Mouse (Mus musculus): ENCODE measurements around the gene Ndufs7. TPM values are rescaled to one million over a fixed set of nuclear protein-coding genes. Genes with fewer than 3 reads are reported as not detected.

Gene Ndufs7
- total RNA-seq, 2 experiments from 2014 or later: 109 to 124 TPM

DNA sequence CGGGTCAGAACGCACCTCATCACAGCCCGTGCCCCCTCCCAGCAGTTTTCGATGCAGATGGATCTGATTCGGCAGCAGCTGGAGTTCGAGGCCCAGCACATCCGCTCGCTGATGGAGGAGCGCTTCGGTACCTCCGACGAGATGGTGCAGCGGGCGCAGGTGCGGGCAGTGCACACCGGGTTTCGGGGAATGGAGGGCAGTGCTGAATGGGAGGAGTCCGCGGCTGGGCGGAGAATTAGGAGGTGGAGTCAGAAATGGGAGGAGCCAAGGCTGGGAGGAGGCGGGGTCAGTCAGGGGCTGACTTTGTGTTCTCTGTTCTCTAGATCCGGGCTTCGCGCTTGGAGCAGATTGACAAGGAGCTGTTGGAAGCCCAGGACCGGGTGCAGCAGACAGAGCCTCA lies 55.9 kb downstream of the Ndufs7 start:
- ATAC-seq (replicated peaks; ENCODE audit: poor library complexity, severe bottlenecking): peak; percentile 83

Other genes starting within 250 kb of the Ndufs7 start
- gene Arhgap45, start 232.5 kb upstream of the Ndufs7 start, total RNA-seq (2014; fragmentation: Nextera tagmentation): 109 and 133 TPM in 2 replicates
- 110 and 120 TPM in 2 replicates for gene Arhgap45, start 232.5 kb upstream of the Ndufs7 start, total RNA-seq (2017)
- gene Polr2e, start 209.3 kb upstream of the Ndufs7 start, total RNA-seq (2014; fragmentation: Nextera tagmentation): 96.6 and 105 TPM in 2 replicates
- 79.7 and 86.7 TPM in 2 replicates for gene Polr2e, start 209.3 kb upstream of the Ndufs7 start, total RNA-seq (2017)
- gene Gpx4, start 202.0 kb upstream of the Ndufs7 start, total RNA-seq (2014; fragmentation: Nextera tagmentation): 278 and 280 TPM in 2 replicates
- gene Gpx4, start 202.0 kb upstream of the Ndufs7 start, total RNA-seq (2017): 397 and 420 TPM in 2 replicates
- 42.4 and 43.6 TPM in 2 replicates for gene Sbno2, start 143.6 kb upstream of the Ndufs7 start, total RNA-seq (2014; fragmentation: Nextera tagmentation)
- gene Sbno2, start 143.6 kb upstream of the Ndufs7 start, total RNA-seq (2017): 18.0 and 24.5 TPM in 2 replicates
- 94.5 and 150 TPM in 2 replicates for gene Stk11, start 133.3 kb upstream of the Ndufs7 start, total RNA-seq (2014; fragmentation: Nextera tagmentation)
- gene Stk11, start 133.3 kb upstream of the Ndufs7 start, total RNA-seq (2017): 121 and 132 TPM in 2 replicates
- 193 and 253 TPM in 2 replicates for gene Atp5d, start 110.5 kb upstream of the Ndufs7 start, total RNA-seq (2014; fragmentation: Nextera tagmentation)
- gene Atp5d, start 110.5 kb upstream of the Ndufs7 start, total RNA-seq (2017): 47.4 and 49.6 TPM in 2 replicates
- 0.73 and 5.3 TPM in 2 replicates for gene Cbarp, start 108.3 kb upstream of the Ndufs7 start, total RNA-seq (2014; fragmentation: Nextera tagmentation)
- gene Cbarp, start 108.3 kb upstream of the Ndufs7 start, total RNA-seq (2017): 0.36 TPM in 1 of 2 replicates, not detected in the other
- 26.7 and 36.8 TPM in 2 replicates for gene Midn, start 100.8 kb upstream of the Ndufs7 start, total RNA-seq (2014; fragmentation: Nextera tagmentation)
- 10.0 and 17.4 TPM in 2 replicates for gene Midn, start 100.8 kb upstream of the Ndufs7 start, total RNA-seq (2017)
- gene Cirbp, start 83.1 kb upstream of the Ndufs7 start, total RNA-seq (2014; fragmentation: Nextera tagmentation): 25.3 and 70.7 TPM in 2 replicates
- 36.8 and 40.7 TPM in 2 replicates for gene Cirbp, start 83.1 kb upstream of the Ndufs7 start, total RNA-seq (2017)
- 17.2 and 43.4 TPM in 2 replicates for gene 1600002K03Rik, start 76.2 kb upstream of the Ndufs7 start, total RNA-seq (2014; fragmentation: Nextera tagmentation)
- gene 1600002K03Rik, start 76.2 kb upstream of the Ndufs7 start, total RNA-seq (2017): 11.2 and 11.5 TPM in 2 replicates
- gene Efna2, start 69.6 kb upstream of the Ndufs7 start, total RNA-seq (2014; fragmentation: Nextera tagmentation): not detected in 2 replicates
- gene Efna2, start 69.6 kb upstream of the Ndufs7 start, total RNA-seq (2017): 0.05 TPM in 1 of 2 replicates, not detected in the other
- gene Mum1, start 22.7 kb upstream of the Ndufs7 start, total RNA-seq (2014; fragmentation: Nextera tagmentation): 52.6 and 53.1 TPM in 2 replicates
- gene Mum1, start 22.7 kb upstream of the Ndufs7 start, total RNA-seq (2017): 30.6 and 31.0 TPM in 2 replicates
- 4.8 and 6.9 TPM in 2 replicates for gene Gamt, start 11.9 kb downstream of the Ndufs7 start, total RNA-seq (2014; fragmentation: Nextera tagmentation)
- 3.1 and 5.7 TPM in 2 replicates for gene Gamt, start 11.9 kb downstream of the Ndufs7 start, total RNA-seq (2017)
- gene Dazap1, start 12.4 kb downstream of the Ndufs7 start, total RNA-seq (2014; fragmentation: Nextera tagmentation): 128 and 145 TPM in 2 replicates
- 154 and 157 TPM in 2 replicates for gene Dazap1, start 12.4 kb downstream of the Ndufs7 start, total RNA-seq (2017)
- 3,725 and 3,829 TPM in 2 replicates for gene Rps15, start 43.3 kb downstream of the Ndufs7 start, total RNA-seq (2014; fragmentation: Nextera tagmentation)
- 2,646 and 2,810 TPM in 2 replicates for gene Rps15, start 43.3 kb downstream of the Ndufs7 start, total RNA-seq (2017)
- gene Apc2, start 46.9 kb downstream of the Ndufs7 start, total RNA-seq (2014; fragmentation: Nextera tagmentation): not detected in 2 replicates
- not detected in 2 replicates for gene Apc2, start 46.9 kb downstream of the Ndufs7 start, total RNA-seq (2017)
- 35.2 and 45.0 TPM in 2 replicates for gene 2310011J03Rik, start 71.4 kb downstream of the Ndufs7 start, total RNA-seq (2014; fragmentation: Nextera tagmentation)
- 16.4 and 17.4 TPM in 2 replicates for gene 2310011J03Rik, start 71.4 kb downstream of the Ndufs7 start, total RNA-seq (2017)
- 6.7 and 7.2 TPM in 2 replicates for gene Pcsk4, start 80.4 kb downstream of the Ndufs7 start, total RNA-seq (2014; fragmentation: Nextera tagmentation)
- 0.98 and 1.6 TPM in 2 replicates for gene Pcsk4, start 80.4 kb downstream of the Ndufs7 start, total RNA-seq (2017)
- 0.11 and 0.60 TPM in 2 replicates for gene Reep6, start 80.8 kb downstream of the Ndufs7 start, total RNA-seq (2014; fragmentation: Nextera tagmentation)
- 0.22 and 2.7 TPM in 2 replicates for gene Reep6, start 80.8 kb downstream of the Ndufs7 start, total RNA-seq (2017)
- not detected in 2 replicates for gene Adamtsl5, start 99.3 kb downstream of the Ndufs7 start, total RNA-seq (2014; fragmentation: Nextera tagmentation)
- not detected in 2 replicates for gene Adamtsl5, start 99.3 kb downstream of the Ndufs7 start, total RNA-seq (2017)
- gene Plk5, start 107.3 kb downstream of the Ndufs7 start, total RNA-seq (2014; fragmentation: Nextera tagmentation): not detected in 2 replicates
- not detected in 2 replicates for gene Plk5, start 107.3 kb downstream of the Ndufs7 start, total RNA-seq (2017)
- gene Mex3d, start 138.5 kb downstream of the Ndufs7 start, total RNA-seq (2014; fragmentation: Nextera tagmentation): 0.67 and 3.6 TPM in 2 replicates
- gene Mex3d, start 138.5 kb downstream of the Ndufs7 start, total RNA-seq (2017): 2.1 and 2.2 TPM in 2 replicates
- gene Mbd3, start 150.4 kb downstream of the Ndufs7 start, total RNA-seq (2014; fragmentation: Nextera tagmentation): 85.0 and 105 TPM in 2 replicates
- gene Mbd3, start 150.4 kb downstream of the Ndufs7 start, total RNA-seq (2017): 94.1 and 106 TPM in 2 replicates
- 382 and 438 TPM in 2 replicates for gene Uqcr11, start 157.7 kb downstream of the Ndufs7 start, total RNA-seq (2014; fragmentation: Nextera tagmentation)
- gene Uqcr11, start 157.7 kb downstream of the Ndufs7 start, total RNA-seq (2017): 172 and 277 TPM in 2 replicates
- 33.8 and 55.2 TPM in 2 replicates for gene Tcf3, start 184.5 kb downstream of the Ndufs7 start, total RNA-seq (2014; fragmentation: Nextera tagmentation)
- 30.7 and 48.4 TPM in 2 replicates for gene Tcf3, start 184.5 kb downstream of the Ndufs7 start, total RNA-seq (2017)
- gene Onecut3, start 245.7 kb downstream of the Ndufs7 start, total RNA-seq (2014; fragmentation: Nextera tagmentation): not detected in 2 replicates
- not detected in 2 replicates for gene Onecut3, start 245.7 kb downstream of the Ndufs7 start, total RNA-seq (2017)

All from granulocyte monocyte progenitor cell, adult 5-6 weeks (primary cell).